Mouse (Mus musculus): Measurements from ENCODE around the gene Ccdc85b. TPM values are rescaled to one million over a fixed set of nuclear protein-coding genes. Genes with fewer than 3 reads are reported as not detected.

Gene Ccdc85b
- polyA plus RNA-seq, 1 experiment from 2014 or later: 8.3 TPM

- ATAC-seq (ENCODE audit: insufficient read depth, low FRiP score, low TSS enrichment) (peak; percentile 82), DNase-seq (ENCODE audit: low spot score) (peak; percentile 62)
- Histone ChIP-seq H3K27me3 (ENCODE audit: control insufficient read depth, insufficient read depth, low read length) (no peaks in the 10 kb centered on the region), H3K9ac (ENCODE audit: low read length) (peak overlapping the region; percentile 82), H3K4me3 (ENCODE audit: low read depth, low read length) (peak overlapping the region; percentile 62), H3K36me3 (ENCODE audit: control insufficient read depth, insufficient read depth, low read length) (no peaks in the 10 kb centered on the region), H3K4me1 (ENCODE audit: control insufficient read depth, insufficient read depth, low read length) (peaks cover 9% of the 10 kb centered on the region), H3K27ac (ENCODE audit: low read depth, low read length) (peak overlapping the region; percentile 56), H3K9me3 (ENCODE audit: control insufficient read depth, low read length) (no peaks in the 10 kb centered on the region), H3K4me2 (ENCODE audit: low read depth) (peak overlapping the region; percentile 97)
- 2% methylated on average over 33 of the region's 68 CpGs for WGBS
These were observed 16.8 kb upstream of the Ccdc85b start for GRCm38 (mm10) chr19:5474281-5475068.

DNA sequence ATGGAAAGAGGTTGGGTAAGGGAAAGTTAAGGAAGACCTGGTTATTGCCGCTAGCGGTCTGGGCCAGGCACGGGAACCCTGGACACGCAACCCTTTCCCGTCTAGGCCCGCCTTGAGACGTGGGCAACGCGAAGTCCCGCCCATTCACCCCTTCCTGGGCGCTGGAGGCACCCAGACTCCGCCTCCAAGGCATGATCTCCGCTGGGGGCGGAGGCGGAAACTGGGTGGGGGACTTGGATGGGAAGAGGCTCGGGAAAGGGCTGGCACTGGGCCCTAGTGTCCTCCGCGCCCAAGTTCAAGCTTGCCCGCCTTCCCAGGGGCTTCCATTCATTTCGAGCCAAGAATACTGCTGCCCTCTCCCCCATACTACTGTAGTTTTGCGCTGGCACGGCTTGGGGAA is 16.0 kb upstream of the Ccdc85b start, which contains the start of gene Efemp2:
Efemp2 (plus strand) TSS at position 235 of the 400 bp plus-strand sequence.
- H3K9ac ChIP-seq (ENCODE audit: low read length): peak within 1 kb of the TSS; percentile 82
- no peaks in the 10 kb centered on the region for H3K36me3 ChIP-seq (ENCODE audit: control insufficient read depth, insufficient read depth, low read length)
- H3K9me3 ChIP-seq (ENCODE audit: control insufficient read depth, low read length): no peaks in the 10 kb centered on the region
- peak within 1 kb of the TSS; percentile 62 for H3K4me3 ChIP-seq (ENCODE audit: low read depth, low read length)
- ATAC-seq (ENCODE audit: insufficient read depth, low FRiP score, low TSS enrichment) (peak; percentile 64; the same call in 1 of the 2 replicates), DNase-seq (ENCODE audit: low spot score) (peak; percentile 80)
- WGBS: 3% methylated on average over 22 of the region's 22 CpGs
- peak within 1 kb of the TSS; percentile 97 for H3K4me2 ChIP-seq (ENCODE audit: low read depth)
- H3K27me3 ChIP-seq (ENCODE audit: control insufficient read depth, insufficient read depth, low read length): no peaks in the 10 kb centered on the region
- H3K27ac ChIP-seq (ENCODE audit: low read depth, low read length): peak within 1 kb of the TSS; percentile 56
- peaks cover 9% of the 10 kb centered on the region for H3K4me1 ChIP-seq (ENCODE audit: control insufficient read depth, insufficient read depth, low read length)

- H3K4me1 ChIP-seq (ENCODE audit: control insufficient read depth, insufficient read depth, low read length): peaks cover 9% of the 10 kb centered on the region
- no peaks in the 10 kb centered on the region for H3K27me3 ChIP-seq (ENCODE audit: control insufficient read depth, insufficient read depth, low read length)
- H3K27ac ChIP-seq (ENCODE audit: low read depth, low read length): no peak overlapping the region
- DNase-seq (ENCODE audit: low spot score) (no peak), ATAC-seq (ENCODE audit: insufficient read depth, low FRiP score, low TSS enrichment) (no peak)
- H3K9ac ChIP-seq (ENCODE audit: low read length): no peak overlapping the region
- no peaks in the 10 kb centered on the region for H3K36me3 ChIP-seq (ENCODE audit: control insufficient read depth, insufficient read depth, low read length)
- 81% methylated on average over 3 of the region's 3 CpGs for WGBS
- H3K4me3 ChIP-seq (ENCODE audit: low read depth, low read length): no peak overlapping the region
- H3K4me2 ChIP-seq (ENCODE audit: low read depth): no peak overlapping the region
- no peaks in the 10 kb centered on the region for H3K9me3 ChIP-seq (ENCODE audit: control insufficient read depth, low read length)
These were observed 15.2 kb upstream of the Ccdc85b start for GRCm38 (mm10) chr19:5472857-5473256.

GRCm38 (mm10) chr19:5471846-5472245 is 14.2 kb upstream of the Ccdc85b start:
- WGBS: 38% methylated on average over 5 of the region's 5 CpGs
- no peak overlapping the region for H3K4me3 ChIP-seq (ENCODE audit: low read depth, low read length)

GRCm38 (mm10) chr19:5468374-5468773 is 10.7 kb upstream of the Ccdc85b start, which contains the start of gene Ctsw:
TSS of gene Ctsw (minus strand) at chr19:5468507.
- peaks cover 2% of the 10 kb centered on the region; the same call in 1 of the 2 replicates for H3K4me1 ChIP-seq (ENCODE audit: control insufficient read depth, insufficient read depth, low read length)
- no peaks in the 10 kb centered on the region for H3K27me3 ChIP-seq (ENCODE audit: control insufficient read depth, insufficient read depth, low read length)
- no peak for DNase-seq (ENCODE audit: low spot score)
- peaks cover 10% of the 10 kb centered on the region for H3K36me3 ChIP-seq (ENCODE audit: control insufficient read depth, insufficient read depth, low read length)
- WGBS: 61% methylated on average over 5 of the region's 5 CpGs
- no peak within 1 kb of the TSS for H3K9ac ChIP-seq (ENCODE audit: low read length)
- H3K4me2 ChIP-seq (ENCODE audit: low read depth): no peak within 1 kb of the TSS
- no peak within 1 kb of the TSS for H3K27ac ChIP-seq (ENCODE audit: low read depth, low read length)
- no peak for ATAC-seq (ENCODE audit: insufficient read depth, low FRiP score, low TSS enrichment)
- no peaks in the 10 kb centered on the region for H3K9me3 ChIP-seq (ENCODE audit: control insufficient read depth, low read length)
- H3K4me3 ChIP-seq (ENCODE audit: low read depth, low read length): no peak within 1 kb of the TSS

More at GRCm38 (mm10) chr19:5471846-5472245, 14.2 kb upstream of the Ccdc85b start:
- Histone ChIP-seq H3K9ac (ENCODE audit: low read length) (no peak overlapping the region), H3K4me1 (ENCODE audit: control insufficient read depth, insufficient read depth, low read length) (peaks cover 9% of the 10 kb centered on the region), H3K27me3 (ENCODE audit: control insufficient read depth, insufficient read depth, low read length) (no peaks in the 10 kb centered on the region), H3K27ac (ENCODE audit: low read depth, low read length) (no peak overlapping the region), H3K36me3 (ENCODE audit: control insufficient read depth, insufficient read depth, low read length) (peaks cover 4% of the 10 kb centered on the region), H3K9me3 (ENCODE audit: control insufficient read depth, low read length) (no peaks in the 10 kb centered on the region), H3K4me2 (ENCODE audit: low read depth) (no peak overlapping the region)
- no peak for ATAC-seq (ENCODE audit: insufficient read depth, low FRiP score, low TSS enrichment)
- DNase-seq (ENCODE audit: low spot score): no peak

GRCm38 (mm10) chr19:5466916-5467500 is 9.3 kb upstream of the Ccdc85b start:
- peaks cover 12% of the 10 kb centered on the region for H3K36me3 ChIP-seq (ENCODE audit: control insufficient read depth, insufficient read depth, low read length)
- no peaks in the 10 kb centered on the region for H3K27me3 ChIP-seq (ENCODE audit: control insufficient read depth, insufficient read depth, low read length)
- H3K27ac ChIP-seq (ENCODE audit: low read depth, low read length): no peak overlapping the region
- H3K4me1 ChIP-seq (ENCODE audit: control insufficient read depth, insufficient read depth, low read length): peaks cover 2% of the 10 kb centered on the region; the same call in 1 of the 2 replicates
- no peak for DNase-seq (ENCODE audit: low spot score)
- no peak overlapping the region for H3K4me2 ChIP-seq (ENCODE audit: low read depth)
- no peak overlapping the region for H3K9ac ChIP-seq (ENCODE audit: low read length)
- no peak overlapping the region for H3K4me3 ChIP-seq (ENCODE audit: low read depth, low read length)
- no peak for ATAC-seq (ENCODE audit: insufficient read depth, low FRiP score, low TSS enrichment)
- H3K9me3 ChIP-seq (ENCODE audit: control insufficient read depth, low read length): no peaks in the 10 kb centered on the region
- 95% methylated on average over 6 of the region's 6 CpGs for WGBS

- H3K36me3 ChIP-seq (ENCODE audit: control insufficient read depth, insufficient read depth, low read length): peaks cover 12% of the 10 kb centered on the region
- no peaks in the 10 kb centered on the region for H3K9me3 ChIP-seq (ENCODE audit: control insufficient read depth, low read length)
- WGBS: 91% methylated on average over 8 of the region's 8 CpGs
These were observed 7.3 kb upstream of the Ccdc85b start for GRCm38 (mm10) chr19:5465037-5465436.

GRCm38 (mm10) chr19:5463791-5464562 is 6.3 kb upstream of the Ccdc85b start:
- H3K27ac ChIP-seq (ENCODE audit: low read depth, low read length): peak overlapping the region; percentile 20; the same call in 1 of the 2 replicates
- H3K27me3 ChIP-seq (ENCODE audit: control insufficient read depth, insufficient read depth, low read length): no peaks in the 10 kb centered on the region
- H3K36me3 ChIP-seq (ENCODE audit: control insufficient read depth, insufficient read depth, low read length): peaks cover 12% of the 10 kb centered on the region
- WGBS: 52% methylated on average over 15 of the region's 15 CpGs
- no peaks in the 10 kb centered on the region for H3K9me3 ChIP-seq (ENCODE audit: control insufficient read depth, low read length)
- DNase-seq (ENCODE audit: low spot score): peak; percentile 83
- H3K4me3 ChIP-seq (ENCODE audit: low read depth, low read length): peak overlapping the region; percentile 22
- H3K9ac ChIP-seq (ENCODE audit: low read length): peak overlapping the region; percentile 31; the same call in 1 of the 2 replicates
- peaks cover 8% of the 10 kb centered on the region for H3K4me1 ChIP-seq (ENCODE audit: control insufficient read depth, insufficient read depth, low read length)
- ATAC-seq (ENCODE audit: insufficient read depth, low FRiP score, low TSS enrichment): peak; percentile 43; the same call in 1 of the 2 replicates
- H3K4me2 ChIP-seq (ENCODE audit: low read depth): peak overlapping the region; percentile 36

More at GRCm38 (mm10) chr19:5465037-5465436, 7.3 kb upstream of the Ccdc85b start:
- Histone ChIP-seq H3K9ac (ENCODE audit: low read length) (no peak overlapping the region), H3K27me3 (ENCODE audit: control insufficient read depth, insufficient read depth, low read length) (no peaks in the 10 kb centered on the region), H3K4me2 (ENCODE audit: low read depth) (no peak overlapping the region), H3K27ac (ENCODE audit: low read depth, low read length) (no peak overlapping the region), H3K4me3 (ENCODE audit: low read depth, low read length) (no peak overlapping the region), H3K4me1 (ENCODE audit: control insufficient read depth, insufficient read depth, low read length) (peaks cover 8% of the 10 kb centered on the region)
- no peak for ATAC-seq (ENCODE audit: insufficient read depth, low FRiP score, low TSS enrichment)
- no peak for DNase-seq (ENCODE audit: low spot score)
